Mouse (Mus musculus): ENCODE results near the gene Sulf2.
A peak's percentile ranks its signal among the peaks of the same experiment; 100 is the strongest.

The Sulf2 gene

DNA sequence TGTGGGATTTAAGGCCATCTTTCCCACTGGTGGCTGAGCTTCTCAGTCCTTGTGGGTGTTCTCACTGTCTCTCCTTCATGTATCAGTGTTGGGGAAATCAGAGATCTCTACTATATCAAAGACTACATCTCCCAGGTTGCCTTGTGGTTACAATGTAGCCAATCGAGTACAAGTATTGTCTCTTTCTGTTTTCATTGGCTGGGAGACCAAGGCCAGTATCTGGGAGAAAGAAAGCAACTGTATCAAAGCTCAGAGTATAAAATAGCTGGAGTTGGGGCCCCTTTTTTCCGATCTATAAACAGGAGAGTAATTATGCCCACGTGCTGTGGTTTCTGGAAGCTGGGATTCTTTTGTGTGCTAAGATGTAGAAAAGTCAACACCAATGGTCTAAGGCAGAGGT lies 19.7 kb upstream of the Sulf2 start:
- DNase-seq, result no peak

DNA sequence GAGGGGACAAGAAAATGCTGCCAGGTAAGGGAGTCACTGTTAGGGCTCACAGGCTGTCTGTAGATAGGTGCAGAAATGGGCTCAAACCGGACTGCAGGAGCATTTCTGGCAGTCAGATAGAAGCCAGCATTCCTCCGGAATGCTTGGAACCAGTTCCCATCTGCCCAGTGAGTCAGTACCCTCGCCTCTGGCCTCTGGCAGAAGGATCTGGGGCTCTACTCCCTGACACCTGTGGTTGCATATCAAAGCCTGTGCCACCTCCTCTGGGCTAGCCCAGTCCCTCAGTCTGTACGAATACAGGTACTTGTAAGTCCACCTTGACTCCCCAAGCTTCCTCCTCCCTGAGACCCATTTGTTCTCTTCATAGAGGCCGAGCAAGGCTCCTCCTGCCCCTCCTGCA lies 17.7 kb upstream of the Sulf2 start:
- no peak for DNase-seq

DNA sequence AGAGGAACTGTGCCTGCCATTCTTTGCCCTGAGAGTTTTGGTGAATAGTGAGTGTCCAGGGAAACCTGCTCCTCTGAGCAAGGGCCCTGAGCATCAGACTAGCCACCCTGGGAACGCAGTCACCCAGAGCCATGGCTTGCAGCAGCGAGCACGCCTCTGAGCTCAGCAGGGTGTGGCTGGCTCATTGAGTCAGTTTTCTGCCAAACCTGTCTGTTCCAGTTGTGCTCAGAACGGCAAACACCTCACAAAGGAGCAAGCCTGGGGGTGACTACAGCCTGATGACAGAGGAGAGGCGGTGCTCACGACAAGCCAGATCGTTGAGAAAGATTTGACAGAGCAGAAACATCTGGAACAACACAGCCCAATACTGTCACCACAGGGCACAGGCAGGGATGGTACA lies 14.7 kb upstream of the Sulf2 start:
- DNase-seq, result peak in 1 of 2 experiments; percentile 59

DNA sequence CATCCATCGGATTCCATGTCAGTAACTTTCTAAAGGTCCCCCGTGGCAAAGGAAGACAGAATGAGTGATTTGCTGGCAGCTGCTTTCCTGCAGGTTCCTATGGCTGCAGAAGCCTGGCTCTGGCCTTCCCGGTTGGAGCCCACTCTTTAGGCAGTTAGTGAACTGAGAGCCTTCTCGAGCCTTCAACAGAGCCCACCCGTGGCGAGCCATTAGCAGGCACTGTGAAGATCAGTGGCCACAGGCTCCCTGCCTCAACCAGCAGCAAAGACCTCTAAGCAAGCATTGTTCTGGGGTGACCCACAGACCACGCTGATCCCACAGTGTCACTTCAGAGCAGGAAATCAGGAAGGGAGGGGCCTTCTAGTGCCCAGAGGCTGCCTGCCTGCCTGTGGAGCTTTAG lies 13.4 kb upstream of the Sulf2 start:
- no peak for DNase-seq

DNA sequence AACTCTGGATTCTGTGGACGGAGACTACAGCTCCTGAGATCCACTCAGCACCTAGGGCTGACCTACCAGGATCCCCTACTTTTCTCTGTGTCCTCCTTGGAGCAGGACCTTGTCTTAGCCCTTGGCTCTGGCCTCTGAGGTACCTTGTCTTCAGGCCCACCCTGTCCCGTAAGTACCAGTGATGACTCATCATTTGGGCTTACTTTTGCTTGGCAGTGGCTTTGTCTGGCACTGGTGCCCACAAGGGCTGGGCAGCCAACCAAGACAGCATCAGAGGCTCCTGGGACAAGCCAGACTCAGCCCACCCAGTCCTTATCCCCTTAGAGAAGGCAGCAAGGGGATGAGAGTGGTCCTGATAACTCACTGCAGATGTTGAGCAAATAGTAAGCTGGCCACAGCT lies 11.9 kb upstream of the Sulf2 start:
- no peak for DNase-seq

DNA sequence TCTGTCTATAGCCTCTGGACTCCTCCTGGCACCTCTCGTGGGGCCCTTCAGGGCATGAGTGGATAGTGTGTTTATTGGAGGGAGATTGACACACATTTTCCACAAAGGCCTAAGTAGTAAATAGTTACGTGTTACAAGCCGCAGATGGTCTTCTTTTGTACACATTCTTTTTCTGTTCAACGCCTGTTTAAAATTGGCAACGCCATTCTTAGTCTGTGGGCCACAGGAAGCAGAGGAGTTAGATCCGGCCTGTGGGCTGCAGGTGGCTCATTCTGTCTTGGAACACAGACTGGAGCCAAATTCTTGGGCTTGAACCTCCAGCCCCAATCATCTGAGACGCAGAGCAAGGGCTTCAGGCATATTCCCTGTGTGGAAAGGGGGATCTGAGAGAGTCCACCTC lies 9.9 kb upstream of the Sulf2 start:
- no peak for DNase-seq

DNA sequence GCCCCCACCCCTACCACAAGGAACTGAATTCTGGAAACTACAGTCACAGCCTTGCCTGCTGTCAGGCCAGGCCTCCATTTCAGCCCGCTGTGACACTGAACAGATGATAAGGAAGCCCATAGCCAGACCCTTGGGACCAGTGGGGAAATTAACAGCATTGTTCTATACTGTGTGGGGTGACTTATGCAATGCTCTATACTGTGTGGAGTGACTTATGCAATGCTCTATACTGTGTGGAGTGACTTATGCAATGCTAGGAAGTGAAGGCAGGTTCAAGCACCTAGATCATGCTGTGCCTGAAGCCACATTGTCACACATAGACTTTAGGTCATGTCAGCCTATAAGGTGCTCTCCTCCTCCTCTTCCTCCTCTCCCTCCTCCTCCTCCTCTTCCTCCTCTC lies 9.1 kb upstream of the Sulf2 start:
- DNase-seq, result no peak

DNA sequence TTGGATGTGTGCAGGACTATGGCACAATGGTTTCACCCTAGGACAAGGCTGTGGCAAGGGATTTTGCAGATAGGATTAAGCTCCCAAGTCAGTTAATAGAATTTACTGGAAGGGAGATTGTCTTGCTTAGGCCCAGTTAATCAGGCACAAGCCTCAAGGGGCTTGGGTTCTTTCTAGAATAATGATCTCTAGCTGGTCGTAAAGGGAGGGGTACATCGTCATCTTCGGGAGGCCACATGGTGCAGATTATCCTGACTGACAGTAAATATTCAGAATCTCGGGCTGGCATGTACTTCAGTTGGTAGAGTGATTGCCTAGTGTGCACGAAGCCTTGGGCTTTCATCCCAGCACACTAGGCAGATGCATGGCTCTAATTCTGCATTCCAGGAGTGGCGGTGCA lies 8.5 kb upstream of the Sulf2 start:
- no peak for DNase-seq

DNA sequence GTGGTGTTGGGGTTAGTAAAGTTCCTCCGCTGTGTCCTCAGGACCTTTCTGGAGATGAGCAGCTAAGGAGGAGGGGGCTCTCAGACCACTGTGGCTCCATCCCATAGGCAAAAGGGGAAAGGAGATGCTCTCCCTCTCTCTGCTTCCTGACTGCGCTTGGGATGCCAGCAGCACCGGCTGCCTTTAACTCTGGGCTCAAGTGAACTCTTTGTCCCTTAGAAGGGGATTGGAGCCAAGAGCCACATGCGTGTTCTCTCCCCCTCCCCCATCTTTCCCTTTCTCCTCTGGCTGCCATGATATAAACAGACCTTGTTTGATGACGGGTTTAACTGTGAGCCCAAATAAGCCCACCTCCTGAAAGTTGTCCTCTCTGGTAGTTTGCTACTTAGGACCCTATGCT lies 7.8 kb upstream of the Sulf2 start:
- DNase-seq, result no peak

DNA sequence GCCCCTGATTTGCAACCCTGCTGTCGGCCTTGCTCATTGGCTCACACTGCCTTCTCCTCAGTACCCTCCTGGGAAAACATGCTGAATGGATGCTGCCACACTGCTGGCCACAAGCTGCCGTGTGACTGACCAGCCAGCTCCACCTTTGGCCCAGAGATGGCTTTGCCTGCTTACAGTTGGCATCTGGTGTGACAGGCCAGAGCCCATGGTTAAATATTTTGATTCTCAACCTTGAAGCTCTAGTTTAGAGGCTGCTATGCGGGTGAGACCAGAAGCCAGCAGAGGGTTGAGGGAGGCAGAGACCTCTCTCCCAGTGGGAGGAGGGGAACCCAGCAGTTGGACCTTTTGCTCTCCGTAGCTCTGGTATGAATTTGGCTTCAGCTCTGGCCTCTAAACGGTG lies 6.7 kb upstream of the Sulf2 start:
- peak in 1 of 2 experiments; percentile 69 for DNase-seq

DNA sequence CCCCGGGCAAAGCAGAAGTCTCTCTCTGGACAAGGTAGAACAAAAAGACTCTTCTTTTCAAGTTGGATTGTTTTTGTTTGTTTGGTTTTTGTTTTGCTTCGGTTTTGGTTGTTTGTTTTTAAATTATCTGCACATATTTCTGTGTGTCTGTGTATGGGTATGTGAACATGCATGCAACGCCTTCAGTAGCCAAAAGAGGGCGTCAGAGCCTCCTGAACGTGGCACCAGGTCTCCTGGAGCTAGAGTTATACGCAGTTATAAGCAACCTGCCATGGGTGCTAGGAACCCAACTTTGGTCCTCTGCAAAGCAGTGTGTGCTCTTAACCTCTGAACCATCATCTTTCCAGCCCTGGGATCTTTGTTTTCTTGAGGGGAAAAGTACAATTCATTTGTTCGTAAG lies 3.8 kb upstream of the Sulf2 start:
- no peak for DNase-seq

DNA sequence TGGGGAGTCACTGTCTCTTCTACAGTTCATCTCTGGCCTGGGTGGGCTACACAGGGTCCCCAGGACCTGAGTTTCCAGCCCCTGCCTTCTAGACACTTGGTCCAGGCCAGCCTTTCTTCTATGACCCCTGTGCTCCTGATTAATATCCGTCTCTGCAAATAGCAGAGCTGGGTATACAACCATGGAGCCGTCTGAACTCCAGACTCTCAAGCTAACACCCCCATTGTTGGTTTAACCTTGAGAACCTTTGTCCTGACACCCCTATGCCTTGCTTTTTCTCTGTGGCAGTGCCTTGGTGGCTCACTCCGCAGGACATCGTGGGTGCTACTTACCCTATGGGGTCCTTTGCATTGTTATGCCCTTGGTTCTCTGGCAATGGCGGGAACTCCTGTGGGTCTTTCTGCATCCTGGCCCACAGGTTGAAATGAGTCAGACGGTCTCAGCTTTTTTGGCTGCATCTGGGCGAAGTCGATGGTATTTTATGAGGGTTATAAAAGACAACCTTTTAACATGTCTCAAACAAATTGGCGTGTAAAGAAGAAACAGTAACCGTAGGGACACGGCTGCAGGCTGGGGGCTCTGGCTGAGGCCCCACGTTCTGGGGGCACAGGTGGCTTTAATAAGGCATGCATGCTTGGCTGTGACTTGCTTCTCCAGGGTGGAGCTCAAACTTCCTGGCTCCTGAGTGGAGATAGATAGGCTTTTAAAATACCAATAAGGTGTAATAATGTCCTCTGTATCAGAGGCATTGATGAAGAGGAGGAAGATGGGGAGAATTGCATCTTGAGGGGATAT lies 2.5 kb upstream of the Sulf2 start:
- no peak for DNase-seq

DNA sequence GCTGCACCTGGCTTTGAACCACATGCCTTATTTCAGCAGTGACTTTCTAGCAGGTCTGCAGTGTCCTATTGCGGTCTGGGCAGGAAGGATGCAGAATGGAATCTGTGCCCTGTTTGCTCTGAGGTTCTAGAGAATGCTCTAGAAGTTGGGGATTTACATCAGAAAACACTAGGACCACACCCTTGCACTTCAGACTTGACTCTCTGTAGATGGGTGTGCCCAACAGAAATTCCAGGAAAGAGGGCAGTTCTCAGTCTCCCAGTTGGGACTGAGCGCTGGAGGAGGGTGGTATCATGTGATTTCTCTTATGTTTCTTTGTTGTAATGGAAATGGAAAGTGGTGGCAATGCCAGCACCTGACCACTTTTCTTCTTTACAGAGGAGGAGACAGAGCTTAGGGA lies 1.7 kb upstream of the Sulf2 start:
- DNase-seq, result no peak

DNA sequence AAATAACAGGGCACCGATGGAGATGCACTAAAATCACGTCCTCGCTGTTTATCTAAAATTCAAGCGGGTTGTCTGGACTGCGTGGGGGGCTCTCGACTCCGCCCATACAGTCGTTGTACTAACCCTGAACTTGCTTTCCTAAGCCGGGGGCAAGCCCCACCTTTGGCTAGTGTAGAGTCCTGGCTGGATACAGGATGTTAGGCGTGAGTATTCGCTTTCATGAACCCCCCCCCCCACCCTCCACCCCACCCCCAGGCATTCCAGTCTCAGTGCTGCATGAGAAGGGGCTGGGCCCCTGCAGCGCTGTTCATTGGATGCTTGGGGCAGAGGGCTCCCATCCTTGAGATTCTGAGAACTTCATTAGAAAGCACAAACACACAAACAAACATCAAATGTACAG lies 659 bp upstream of the Sulf2 start:
- no peak for DNase-seq

DNA sequence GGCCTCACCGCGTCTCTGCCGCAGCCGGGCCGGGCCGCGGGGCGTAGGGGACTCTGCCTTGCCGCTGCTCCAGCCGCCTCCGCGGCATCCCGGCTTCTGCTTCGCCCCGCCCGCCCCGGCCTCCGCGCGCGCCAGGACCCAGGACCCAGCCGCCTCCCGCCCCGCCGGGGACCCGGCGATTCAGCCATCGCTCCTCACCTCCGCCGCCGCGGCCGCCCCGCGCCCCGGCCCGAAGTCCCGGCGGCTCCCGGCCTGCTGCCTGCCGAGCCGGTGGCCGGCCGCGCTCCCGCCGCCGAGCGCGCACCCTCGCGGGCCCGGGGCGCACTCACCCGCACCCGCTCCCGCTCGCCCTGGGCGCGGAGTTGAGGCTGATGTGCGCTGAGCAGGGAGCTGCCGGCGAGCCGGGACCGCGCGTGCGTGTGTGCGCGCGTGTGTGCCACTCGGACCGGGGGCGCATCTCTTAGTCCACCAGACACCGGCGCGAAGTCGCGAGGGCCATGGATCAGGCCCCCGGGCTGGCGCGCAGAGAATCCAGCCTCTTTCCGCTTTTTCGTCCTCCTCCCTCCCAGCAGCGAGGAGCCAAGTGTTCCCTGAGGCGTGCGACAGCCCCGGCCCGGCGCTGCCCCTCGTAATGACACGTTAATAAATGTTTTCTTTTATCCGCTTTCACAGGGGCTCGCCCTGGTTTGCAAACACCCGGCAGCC lies 562 bp downstream of the Sulf2 start:
- peak; percentile 50 to 64 for DNase-seq

DNA sequence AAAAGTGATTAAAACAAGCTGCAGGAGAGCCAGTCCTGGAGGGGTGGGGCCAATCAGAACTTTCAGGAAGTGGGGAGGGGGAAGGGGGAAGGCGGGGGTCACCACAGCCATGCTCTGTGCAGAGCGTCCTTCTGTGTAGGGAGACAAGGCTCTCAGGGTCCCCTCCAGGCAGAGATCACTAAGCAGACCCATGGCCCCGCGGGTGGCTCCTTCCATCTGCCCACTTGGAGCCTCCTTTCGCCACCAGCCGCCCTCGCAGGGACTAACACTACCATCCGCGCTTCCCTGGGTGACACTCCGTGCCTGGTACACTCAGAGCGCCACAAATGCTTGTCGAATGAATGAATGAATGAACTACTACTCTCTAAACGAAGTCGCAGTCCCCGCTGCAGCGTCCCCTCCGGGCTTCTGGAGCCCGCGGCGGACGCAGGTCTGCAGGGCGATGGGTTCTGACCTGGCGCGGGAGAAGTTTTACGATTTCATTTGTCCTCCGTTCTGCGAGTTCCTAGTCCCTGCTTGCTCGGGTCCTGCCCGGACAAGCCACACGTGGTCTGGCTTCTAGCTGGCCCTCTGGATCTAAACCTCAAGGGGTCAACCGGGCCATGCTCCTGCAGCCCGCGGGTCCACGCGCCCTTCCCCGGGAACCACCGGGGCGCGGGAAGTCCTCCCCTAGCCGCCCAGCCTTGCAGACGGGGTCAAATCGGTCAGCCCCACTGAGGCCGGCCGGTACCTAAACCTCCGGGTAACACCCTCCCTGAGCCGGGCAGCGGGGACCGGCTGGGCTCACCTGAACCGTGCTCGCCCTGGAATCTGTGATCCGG lies 1.4 kb downstream of the Sulf2 start:
- peak in 1 of 2 experiments; percentile 56 for DNase-seq

DNA sequence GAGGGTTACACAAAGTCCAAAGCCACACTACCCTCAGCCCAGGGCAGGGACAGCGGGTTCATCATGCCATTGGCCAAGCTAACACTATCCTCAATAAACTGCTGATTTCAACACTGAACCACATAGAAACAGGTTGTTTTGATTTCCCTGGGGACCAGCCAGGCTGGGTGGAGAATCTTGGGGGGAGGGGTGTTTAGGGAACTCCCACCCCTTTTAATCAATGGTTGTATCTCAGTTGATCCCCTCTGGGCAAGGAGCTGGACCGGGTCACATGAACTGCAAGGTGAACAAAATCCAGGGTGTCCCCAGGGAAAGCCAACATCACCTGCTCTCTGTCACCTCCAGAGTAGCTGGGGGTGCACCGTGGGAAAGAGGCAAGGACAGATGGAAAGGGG lies 2.1 kb downstream of the Sulf2 start:
- no peak for DNase-seq

DNA sequence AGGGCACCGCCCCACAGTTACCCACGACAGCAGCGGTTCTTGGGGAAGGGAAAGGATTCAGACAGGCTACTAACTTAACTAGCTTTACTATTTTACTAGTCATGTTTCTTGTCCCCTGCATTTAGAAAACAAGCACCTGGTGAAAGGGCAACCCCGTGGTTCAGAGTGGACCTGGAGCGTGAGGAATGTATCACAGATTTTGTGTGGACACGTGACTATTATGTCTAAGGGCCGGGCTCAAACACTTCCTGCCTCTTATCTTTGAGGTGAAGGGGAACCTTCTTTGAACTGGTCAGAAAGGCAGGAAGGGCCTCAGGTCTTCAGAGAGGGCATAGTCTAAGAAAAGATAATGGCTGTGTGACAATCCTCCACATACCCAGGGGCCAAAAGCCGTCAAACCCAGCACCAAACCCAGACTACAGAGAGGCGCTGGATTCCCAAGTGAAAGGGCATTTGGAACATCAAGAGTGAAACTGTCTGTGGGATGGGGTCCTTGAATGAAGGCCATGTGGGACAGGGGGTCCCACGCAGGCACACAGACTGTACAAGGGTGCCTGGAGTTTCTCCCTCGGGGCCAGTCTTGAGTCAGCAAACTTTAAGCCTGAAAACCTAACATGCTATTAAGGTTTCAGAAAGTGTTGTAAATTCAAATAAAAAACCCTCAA lies 2.6 kb downstream of the Sulf2 start:
- no peak for DNase-seq

DNA sequence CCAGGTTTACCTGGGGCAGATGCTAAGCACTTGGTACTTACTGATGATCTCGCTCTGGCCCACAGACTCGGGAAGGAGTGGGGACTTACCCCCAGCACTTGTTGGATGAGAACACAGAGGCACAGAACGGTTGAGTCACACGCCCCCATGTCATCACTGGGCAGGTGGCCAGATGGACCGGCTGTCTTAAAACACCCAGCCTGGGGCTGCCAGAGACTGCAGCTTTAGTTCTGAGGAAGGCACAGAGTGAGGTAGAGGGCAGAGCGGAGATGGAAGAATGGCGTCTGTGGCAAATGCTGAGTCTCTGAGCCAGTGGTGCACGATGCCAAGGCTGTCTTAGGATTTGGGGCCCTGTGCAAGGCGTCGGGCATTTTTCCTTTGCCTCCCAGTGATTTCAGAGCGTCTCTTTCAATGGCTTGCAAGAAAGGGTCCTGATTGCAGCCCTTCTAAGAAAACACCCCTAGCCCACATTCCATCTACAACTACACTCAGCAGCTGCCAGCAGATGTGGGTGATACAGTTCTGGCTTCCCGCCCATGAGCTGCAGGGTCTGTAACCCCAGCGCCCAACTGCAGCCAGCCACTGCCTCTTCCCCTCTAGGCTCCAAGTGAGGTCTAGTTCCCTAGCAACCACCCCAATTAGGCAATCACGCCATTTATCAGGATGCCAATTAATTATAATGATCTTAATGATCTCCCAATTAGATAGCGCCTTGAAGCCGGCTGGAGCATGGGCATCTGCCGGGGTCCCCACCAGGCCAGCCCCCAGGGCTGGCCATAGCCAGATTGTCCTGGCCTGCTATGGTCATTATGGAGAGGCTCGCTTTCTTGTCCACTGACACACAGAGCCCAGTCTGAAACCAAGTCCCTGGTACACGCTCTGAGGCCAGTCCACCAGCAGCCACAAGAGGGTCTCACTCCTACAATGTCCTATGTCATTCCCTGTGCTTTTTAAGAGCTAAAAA lies 3.7 kb downstream of the Sulf2 start:
- DNase-seq, result peak; percentile 65 to 73

DNA sequence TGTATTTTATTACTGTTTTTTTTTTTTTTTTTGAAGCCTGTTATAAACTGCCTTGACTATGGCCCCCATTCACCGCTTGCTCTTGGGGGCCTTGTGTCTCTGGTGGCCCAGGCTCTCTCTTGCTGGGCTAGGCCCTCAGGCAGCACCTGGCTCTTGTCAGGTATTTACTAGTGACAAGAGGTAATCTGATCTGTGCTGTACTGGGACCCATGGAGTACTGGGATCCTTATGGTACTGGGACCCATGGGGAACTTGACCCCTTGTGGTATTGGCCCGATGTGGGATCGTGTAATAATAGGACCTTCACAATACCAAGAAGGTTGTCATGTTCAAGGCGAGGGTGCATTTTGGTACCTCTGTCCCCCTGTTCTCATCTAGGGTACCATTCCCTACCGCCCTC lies 4.9 kb downstream of the Sulf2 start:
- DNase-seq, result no peak

DNA sequence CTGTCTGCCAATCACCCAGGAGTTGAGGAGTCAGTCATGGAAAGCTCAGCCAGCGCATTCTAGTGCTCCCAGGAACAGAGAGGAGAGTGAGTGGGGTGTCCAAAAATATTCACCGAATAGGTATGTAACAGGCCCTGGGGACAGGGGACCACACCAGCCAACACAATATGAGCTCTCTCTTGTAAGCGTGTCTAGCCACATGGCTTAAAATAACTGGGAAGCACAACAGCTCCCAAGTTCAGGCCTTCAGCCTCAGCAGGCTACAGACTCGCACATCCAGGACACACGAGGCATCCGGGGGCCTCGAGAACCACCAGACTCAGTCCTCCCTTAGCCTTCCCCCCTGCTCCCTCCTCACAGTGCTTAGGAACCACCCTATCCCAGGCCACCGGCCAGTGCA lies 6.0 kb downstream of the Sulf2 start:
- no peak for DNase-seq

All from kidney, postnatal 25 days (tissue).